Mouse (Mus musculus) C2C12 (cell line): Measurements from ENCODE around the gene Fbxl17.

Experiments used
- CTCF ChIP-seq: IDR thresholded peaks from one replicate; pipeline ENCODE4 v1.5.1; 2011; ENCODE audit not compliant: control insufficient read depth, insufficient read depth, insufficient read length
- MAX ChIP-seq: IDR thresholded peaks from one replicate; pipeline ENCODE4 v1.6.1; 2011; ENCODE audit warnings: mild to moderate bottlenecking, control low read depth

DNA sequence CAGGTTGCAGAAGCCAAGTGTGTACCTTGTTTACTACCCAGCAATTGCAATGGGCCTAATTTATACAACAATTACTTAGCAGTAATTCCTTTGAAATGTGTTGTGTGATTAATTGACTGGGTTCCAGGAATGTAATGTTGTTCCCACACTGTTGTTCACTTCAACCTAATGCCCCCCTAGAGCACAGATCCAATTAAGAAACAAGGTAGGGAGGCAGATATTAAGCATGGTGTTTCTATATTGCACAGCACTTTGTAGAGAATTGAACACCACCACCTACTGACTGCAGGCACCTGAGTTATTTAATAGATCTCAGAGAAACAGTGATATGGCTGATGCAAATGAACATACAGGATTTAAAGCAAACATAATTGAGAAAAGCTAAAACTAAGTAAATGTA, 226.9 kb downstream of the Fbxl17 start:
- TF ChIP-seq MAX (no peak), CTCF (no peak)
